Mouse (Mus musculus) lung, adult 2 months (tissue): ENCODE results near the gene Zfp644. TPM values are rescaled to one million over a fixed set of nuclear protein-coding genes. Genes with fewer than 3 reads are reported as not detected.

Experiments used
- DNase-seq: peaks from one replicate; pipeline ENCODE4 v3.0.0; 2022
- H3K4me1 ChIP-seq: fragments of 200-500 bp; 2 replicates; pipeline ENCODE4 v1.6.1; 2011; ENCODE audit warnings: low read length; ENCODE audit not compliant: control insufficient read depth, insufficient read depth
- H3K4me3 ChIP-seq: fragments of 200-500 bp; replicated peaks from 2 replicates; pipeline ENCODE3; 2011; ENCODE audit warnings: low read depth, mild to moderate bottlenecking, control low read depth, low read length; ENCODE audit errors: extremely low read depth
- CTCF ChIP-seq: fragments of 200-500 bp; IDR thresholded peaks from 2 replicates; pipeline ENCODE4 v1.5.1; 2011; ENCODE audit warnings: mild to moderate bottlenecking, low read length, control low read depth; ENCODE audit not compliant: insufficient read depth
- POLR2A ChIP-seq: fragments of 200-500 bp; IDR thresholded peaks from 2 replicates; pipeline ENCODE4 v1.6.1; 2011; ENCODE audit warnings: low read depth, mild to moderate bottlenecking, control low read depth, low read length, borderline replicate concordance; ENCODE audit errors: extremely low read depth
- WGBS: fragments of 180-500 bp; shearing (Covaris S2); methylation state at CpG from one replicate; pipeline ENCODE4 v1.1.7; 2018; 5-methylcytosine and 5-hydroxymethylcytosine counted together
- polyA plus RNA-seq: library from polyadenylated mRNA; depleted of rRNA; stranded (reverse); fragments of >200 nt; gene quantifications from 2 replicates; pipeline ENCODE4 v1.2.3, GENCODE M21; 2012

Zfp644 gene
- polyA plus RNA-seq, 1 experiment = 15.1 TPM

GRCm38 (mm10) chr5:106664910-106665309, 32.2 kb downstream of the Zfp644 start:
- DNase-seq = no peak
- no peaks in the 10 kb centered on the region for H3K4me1 ChIP-seq

GRCm38 (mm10) chr5:106660867-106661266, 36.2 kb downstream of the Zfp644 start:
- DNase-seq = no peak
- TF ChIP-seq POLR2A (no peak), CTCF (no peak)
- H3K4me3 ChIP-seq = no peak overlapping the region
- WGBS = 47% methylated on average over 1 of the region's 1 CpGs
- H3K4me1 ChIP-seq = peaks cover under 1% of the 10 kb centered on the region; the same call in 1 of the 2 replicates

More at GRCm38 (mm10) chr5:106664910-106665309, 32.2 kb downstream of the Zfp644 start:
- TF ChIP-seq POLR2A (no peak), CTCF (no peak)
- H3K4me3 ChIP-seq = no peak overlapping the region
- WGBS = 80% methylated on average over 4 of the region's 4 CpGs

- 70% methylated on average over 3 of the region's 3 CpGs for WGBS
- Histone ChIP-seq H3K4me1 (peaks cover 7% of the 10 kb centered on the region; the same call in 1 of the 2 replicates), H3K4me3 (no peak overlapping the region)
- DNase-seq = no peak
- no peak for TF ChIP-seq CTCF
Observed at GRCm38 (mm10) chr5:106652790-106653328, 44.2 kb downstream of the Zfp644 start.

- Histone ChIP-seq H3K4me3 (no peak overlapping the region), H3K4me1 (peaks cover 7% of the 10 kb centered on the region; the same call in 1 of the 2 replicates)
- no peak for DNase-seq
- no peak for TF ChIP-seq POLR2A
- TF ChIP-seq CTCF = no peak
- WGBS = 66% methylated on average over 4 of the region's 4 CpGs
Observed at GRCm38 (mm10) chr5:106652220-106652753, 44.8 kb downstream of the Zfp644 start.

- no peak for DNase-seq
- TF ChIP-seq CTCF (no peak), POLR2A (no peak)
- peaks cover 4% of the 10 kb centered on the region for H3K4me1 ChIP-seq
- H3K4me3 ChIP-seq = no peak overlapping the region
Observed at GRCm38 (mm10) chr5:106649995-106650394, 47.1 kb downstream of the Zfp644 start.

- no peak for DNase-seq
- TF ChIP-seq CTCF = no peak
- TF ChIP-seq POLR2A = no peak
- H3K4me3 ChIP-seq = no peak overlapping the region
- peaks cover 4% of the 10 kb centered on the region for H3K4me1 ChIP-seq
Observed at GRCm38 (mm10) chr5:106649441-106649840, 47.6 kb downstream of the Zfp644 start.

- peaks cover 3% of the 10 kb centered on the region for H3K4me1 ChIP-seq
- TF ChIP-seq CTCF (no peak), POLR2A (no peak)
- no peak overlapping the region for H3K4me3 ChIP-seq
- DNase-seq = no peak
- WGBS = 91% methylated on average over 4 of the region's 4 CpGs
Observed at GRCm38 (mm10) chr5:106643434-106643833, 53.7 kb downstream of the Zfp644 start.

- no peak for DNase-seq
- peaks cover 3% of the 10 kb centered on the region for H3K4me1 ChIP-seq
- WGBS = 87% methylated on average over 3 of the region's 3 CpGs
- no peak overlapping the region for H3K4me3 ChIP-seq
- TF ChIP-seq POLR2A = no peak
- TF ChIP-seq CTCF = no peak
Observed at GRCm38 (mm10) chr5:106641876-106642275, 55.2 kb downstream of the Zfp644 start.

GRCm38 (mm10) chr5:106640235-106640809, 56.8 kb downstream of the Zfp644 start:
- DNase-seq = no peak
- Histone ChIP-seq H3K4me1 (peaks cover 8% of the 10 kb centered on the region; the same call in 1 of the 2 replicates), H3K4me3 (no peak overlapping the region)
- TF ChIP-seq CTCF (no peak), POLR2A (no peak)
- WGBS = 48% methylated on average over 5 of the region's 5 CpGs

GRCm38 (mm10) chr5:106639627-106640026, 57.5 kb downstream of the Zfp644 start:
- DNase-seq = no peak
- no peak overlapping the region for H3K4me3 ChIP-seq
- H3K4me1 ChIP-seq = peaks cover 8% of the 10 kb centered on the region; the same call in 1 of the 2 replicates
- TF ChIP-seq POLR2A (no peak), CTCF (no peak)
- 91% methylated on average over 2 of the region's 2 CpGs for WGBS
